Comparison of ENCODE assay signal across 7 mouse cellular contexts in the genomic region with DNA sequence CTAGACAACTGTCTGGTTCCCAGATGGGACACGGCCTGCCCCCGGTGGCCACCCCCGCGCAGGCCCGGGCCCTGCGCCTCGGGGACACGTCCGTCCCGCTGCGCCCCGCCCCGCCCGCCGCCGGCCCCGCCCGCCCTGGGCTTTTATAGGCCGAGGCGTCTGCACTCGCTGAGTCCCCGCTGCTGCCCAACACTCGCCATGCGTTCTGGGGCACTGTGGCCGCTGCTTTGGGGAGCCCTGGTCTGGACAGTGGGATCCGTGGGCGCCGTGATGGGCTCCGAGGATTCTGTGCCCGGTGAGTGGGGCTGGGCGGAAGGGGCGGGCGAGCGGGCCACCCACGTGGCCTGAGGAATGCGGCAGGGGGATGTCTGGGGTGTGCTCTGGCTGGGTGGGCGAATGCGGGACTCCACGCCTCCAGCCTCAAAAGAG. TPM values are rescaled to one million over a fixed set of nuclear protein-coding genes. Genes with fewer than 3 reads are reported as not detected.
A peak's percentile ranks its signal among the peaks of the same experiment; 100 is the strongest.
DNase-seq lines count a peak whose midpoint lies in the region; ATAC-seq and TF ChIP-seq lines count a peak whose summit lies in the region.

A gene (plus strand): TSS at position 170 of the 429 bp plus-strand sequence.

- 1% methylated on average over 38 of the region's 39 CpGs for WGBS in heart, embryonic 12.5 days
- under 1% methylated on average over 39 of the region's 39 CpGs for WGBS in limb, embryonic 13.5 days
- WGBS in neural tube, embryonic 13.5 days = under 1% methylated on average over 39 of the region's 39 CpGs

- H3K27me3 ChIP-seq in C2C12 (ENCODE audit: control insufficient read depth, insufficient read depth, insufficient read length) = no peaks in the 10 kb centered on the region
- H3K27me3 ChIP-seq in heart, embryonic 12.5 days (replicated peaks) = peaks cover 30% of the 10 kb centered on the region
- H3K27me3 ChIP-seq in limb, embryonic 13.5 days = peaks cover 42% of the 10 kb centered on the region
- H3K27me3 ChIP-seq in neural tube, embryonic 13.5 days = peaks cover 52% of the 10 kb centered on the region

- no peaks in the 10 kb centered on the region for H3K79me2 ChIP-seq in C2C12 (ENCODE audit: control insufficient read depth, insufficient read depth)

- H3K9me3 ChIP-seq in heart, embryonic 12.5 days (replicated peaks) = peaks cover 10% of the 10 kb centered on the region
- peaks cover 6% of the 10 kb centered on the region; the same call in 1 of the 2 replicates for H3K9me3 ChIP-seq in limb, embryonic 13.5 days
- H3K9me3 ChIP-seq in neural tube, embryonic 13.5 days = peaks cover 6% of the 10 kb centered on the region; the same call in 1 of the 2 replicates

- H3K4me2 ChIP-seq in heart, embryonic 12.5 days = peak within 1 kb of the TSS; percentile 80
- H3K4me2 ChIP-seq in limb, embryonic 13.5 days (replicated peaks) = peak within 1 kb of the TSS; percentile 81
- peak within 1 kb of the TSS; percentile 55 for H3K4me2 ChIP-seq in neural tube, embryonic 13.5 days

- H3K79me3 ChIP-seq in C2C12 (ENCODE audit: low read depth) = no peaks in the 10 kb centered on the region

- peak; percentile 70 for DNase-seq in Muller cell, postnatal 12 days (ENCODE audit: inconsistent ontology term)
- no peak for DNase-seq in cerebellum, adult 8-10 months

- peak within 1 kb of the TSS; percentile 75 for H3K9ac ChIP-seq in heart, embryonic 12.5 days
- peak within 1 kb of the TSS; percentile 74 for H3K9ac ChIP-seq in limb, embryonic 13.5 days
- peak within 1 kb of the TSS; percentile 60 for H3K9ac ChIP-seq in neural tube, embryonic 13.5 days

- H3K27ac ChIP-seq in heart, embryonic 12.5 days (ENCODE audit: poor library complexity, severe bottlenecking) = peak within 1 kb of the TSS; percentile 50
- no peak within 1 kb of the TSS; the same call in 1 of the 2 replicates for H3K27ac ChIP-seq in limb, embryonic 13.5 days
- H3K27ac ChIP-seq in neural tube, embryonic 13.5 days (replicated peaks) = no peak within 1 kb of the TSS

- H3ac ChIP-seq in C2C12 (ENCODE audit: control insufficient read depth, insufficient read length, low read depth) = peak within 1 kb of the TSS; percentile 60

- peaks cover 35% of the 10 kb centered on the region for H3K4me1 ChIP-seq in heart, embryonic 12.5 days (replicated peaks)
- H3K4me1 ChIP-seq in limb, embryonic 13.5 days = peaks cover 44% of the 10 kb centered on the region
- H3K4me1 ChIP-seq in neural tube, embryonic 13.5 days (replicated peaks) = peaks cover 44% of the 10 kb centered on the region

- H3K4me3 ChIP-seq in C2C12 (ENCODE audit: insufficient read depth, poor library complexity, severe bottlenecking) = peak within 1 kb of the TSS; percentile 21
- H3K4me3 ChIP-seq in heart, embryonic 12.5 days = peak within 1 kb of the TSS; percentile 53
- H3K4me3 ChIP-seq in limb, embryonic 13.5 days = peak within 1 kb of the TSS; percentile 54
- peak within 1 kb of the TSS; percentile 29 for H3K4me3 ChIP-seq in neural tube, embryonic 13.5 days

- TF ChIP-seq CTCF in C2C12 (IDR thresholded peaks at IDR 0.05; ENCODE audit: control insufficient read depth, insufficient read depth, insufficient read length) = no peak

- ATAC-seq in heart, embryonic 12.5 days (ENCODE audit: insufficient number of reproducible peaks, low FRiP score) = no peak
- no peak for ATAC-seq in limb, embryonic 13.5 days (ENCODE audit: low FRiP score, low read depth)
- no peak for ATAC-seq in neural tube, embryonic 13.5 days (ENCODE audit: low read depth)
- ATAC-seq in frontal cortex, adult (ENCODE audit: low TSS enrichment) = no peak

- no peaks in the 10 kb centered on the region for H3K36me3 ChIP-seq in C2C12 (ENCODE audit: control insufficient read depth, insufficient read depth)
- H3K36me3 ChIP-seq in heart, embryonic 12.5 days = no peaks in the 10 kb centered on the region
- no peaks in the 10 kb centered on the region for H3K36me3 ChIP-seq in limb, embryonic 13.5 days
- no peaks in the 10 kb centered on the region for H3K36me3 ChIP-seq in neural tube, embryonic 13.5 days

TF ChIP-seq in C2C12, 6 proteins besides CTCF, POLR2A, EP300 and RAD21:
- TF ChIP-seq FOSL1 (IDR thresholded peaks at IDR 0.05; ENCODE audit: insufficient read depth, low read length, poor library complexity, severe bottlenecking) = no peak
- TF ChIP-seq USF1 (IDR thresholded peaks at IDR 0.05; ENCODE audit: low read depth) = peak; percentile 14
- TF ChIP-seq MAX (IDR thresholded peaks at IDR 0.05) = no peak
- no peak for TF ChIP-seq MYOD1 (IDR thresholded peaks at IDR 0.05; ENCODE audit: control insufficient read depth, insufficient read length, low read depth)
- TF ChIP-seq MYOG (IDR thresholded peaks at IDR 0.05; ENCODE audit: control insufficient read depth, extremely low read depth, insufficient read length) = no peak

RNA-seq across cellular contexts. Expression of the gene that starts here (rescaled TPM):
- 12.1 TPM for polyA plus RNA-seq in C2C12 (2012; fragmentation: generic; extraction: Trizol)
- 21.1 and 21.9 TPM in 2 replicates for polyA plus RNA-seq in heart, embryonic 12.5 days (2016; fragmentation: Nextera tagmentation; extraction: Ambion mirVana)
- polyA plus RNA-seq in limb, embryonic 13.5 days (2015; fragmentation: Nextera tagmentation; extraction: Ambion mirVana) = 7.0 and 7.8 TPM in 2 replicates
- polyA plus RNA-seq in neural tube, embryonic 13.5 days (2015; fragmentation: Nextera tagmentation; extraction: Ambion mirVana) = 1.9 and 2.8 TPM in 2 replicates
